Mouse (Mus musculus) heart, embryonic 12.5 days (tissue): Measurements from ENCODE around the gene Dvl1. TPM values are rescaled to one million over a fixed set of nuclear protein-coding genes. Genes with fewer than 3 reads are reported as not detected.

Source experiments
- ATAC-seq: fragments of 200-750 bp; cut with Nextera tagmentation; 2 replicates; pipeline ENCODE4 v1.8.0; 2017; ENCODE audit warnings: moderate TSS enrichment, moderate library complexity; ENCODE audit not compliant: insufficient number of reproducible peaks, low FRiP score
- H3K27ac ChIP-seq: fragments of 300-500 bp; sonication (generic); 2 replicates; pipeline ENCODE4 v1.5.1; 2016; ENCODE audit warnings: mild to moderate bottlenecking, moderate library complexity; ENCODE audit not compliant: poor library complexity, severe bottlenecking
- H3K27me3 ChIP-seq: fragments of 300-500 bp; sonication (generic); replicated peaks from 2 replicates; pipeline ENCODE4 v1.6.1; 2016; ENCODE audit warnings: mild to moderate bottlenecking, moderate library complexity
- H3K36me3 ChIP-seq: fragments of 300-500 bp; sonication (generic); 2 replicates; pipeline ENCODE4 v1.6.1; 2016; ENCODE audit warnings: mild to moderate bottlenecking, moderate library complexity
- H3K4me1 ChIP-seq: fragments of 300-500 bp; sonication (generic); replicated peaks from 2 replicates; pipeline ENCODE4 v1.6.1; 2016; ENCODE audit warnings: mild to moderate bottlenecking
- H3K4me2 ChIP-seq: fragments of 300-500 bp; sonication (generic); 2 replicates; pipeline ENCODE4 v1.6.1; 2016; ENCODE audit warnings: mild to moderate bottlenecking, moderate library complexity
- H3K4me3 ChIP-seq: fragments of 300-500 bp; sonication (generic); 2 replicates; pipeline ENCODE4 v1.5.1; 2016; ENCODE audit warnings: mild to moderate bottlenecking
- H3K9ac ChIP-seq: fragments of 300-500 bp; sonication (generic); 2 replicates; pipeline ENCODE4 v1.6.1; 2016; ENCODE audit warnings: mild to moderate bottlenecking, moderate library complexity
- H3K9me3 ChIP-seq: fragments of 300-500 bp; sonication (generic); replicated peaks from 2 replicates; pipeline ENCODE4 v1.6.1; 2016; ENCODE audit warnings: mild to moderate bottlenecking, moderate library complexity
- WGBS: fragments of 180-500 bp; shearing (Covaris S2); methylation state at CpG from one replicate; pipeline ENCODE4 v1.1.7; 2016; 5-methylcytosine and 5-hydroxymethylcytosine counted together
- polyA plus RNA-seq: library from polyadenylated mRNA; unstranded; fragments of >200 nt; fragmentation: Nextera tagmentation; extraction: Ambion mirVana; gene quantifications from 2 replicates; pipeline ENCODE4 v1.2.1, GENCODE M21; 2016

Gene Dvl1
- polyA plus RNA-seq, 1 experiment from 2014 or later = 9.4 TPM

- no peaks in the 10 kb centered on the region for H3K9me3 ChIP-seq
- peaks cover 42% of the 10 kb centered on the region for H3K36me3 ChIP-seq
- H3K4me1 ChIP-seq = peaks cover 34% of the 10 kb centered on the region
- ATAC-seq = no peak
- H3K9ac ChIP-seq = no peak overlapping the region
- no peaks in the 10 kb centered on the region for H3K27me3 ChIP-seq
- 86% methylated on average over 4 of the region's 4 CpGs for WGBS
- H3K4me3 ChIP-seq = no peak overlapping the region
- no peak overlapping the region for H3K27ac ChIP-seq
- H3K4me2 ChIP-seq = no peak overlapping the region
Observed at GRCm38 (mm10) chr4:155895826-155896225, 48.6 kb downstream of the Dvl1 start.

DNA sequence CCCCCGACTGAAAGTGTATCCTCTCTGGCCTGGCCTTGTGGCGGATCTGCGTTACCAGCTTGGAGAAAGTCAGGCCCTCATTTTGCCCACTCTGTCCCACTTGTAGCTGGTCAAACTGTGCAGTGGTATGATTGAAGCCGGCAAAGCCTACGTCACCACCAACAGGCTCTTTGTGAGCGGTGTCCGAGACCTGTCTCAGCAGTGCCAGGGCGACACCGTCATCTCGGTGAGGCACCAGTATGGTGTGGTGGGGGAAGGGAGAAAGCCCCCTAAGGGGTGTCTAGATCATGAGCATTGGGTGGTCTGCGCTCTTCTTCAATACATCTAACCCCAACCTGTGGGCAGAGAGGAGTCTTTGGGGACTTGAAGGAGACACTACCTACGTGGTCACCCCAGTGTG, 49.3 kb downstream of the Dvl1 start:
- Histone ChIP-seq H3K4me2 (no peak overlapping the region), H3K36me3 (peaks cover 48% of the 10 kb centered on the region), H3K9me3 (no peaks in the 10 kb centered on the region), H3K4me1 (peaks cover 35% of the 10 kb centered on the region), H3K27me3 (no peaks in the 10 kb centered on the region), H3K9ac (no peak overlapping the region), H3K27ac (no peak overlapping the region), H3K4me3 (no peak overlapping the region)
- no peak for ATAC-seq
- 92% methylated on average over 12 of the region's 12 CpGs for WGBS

DNA sequence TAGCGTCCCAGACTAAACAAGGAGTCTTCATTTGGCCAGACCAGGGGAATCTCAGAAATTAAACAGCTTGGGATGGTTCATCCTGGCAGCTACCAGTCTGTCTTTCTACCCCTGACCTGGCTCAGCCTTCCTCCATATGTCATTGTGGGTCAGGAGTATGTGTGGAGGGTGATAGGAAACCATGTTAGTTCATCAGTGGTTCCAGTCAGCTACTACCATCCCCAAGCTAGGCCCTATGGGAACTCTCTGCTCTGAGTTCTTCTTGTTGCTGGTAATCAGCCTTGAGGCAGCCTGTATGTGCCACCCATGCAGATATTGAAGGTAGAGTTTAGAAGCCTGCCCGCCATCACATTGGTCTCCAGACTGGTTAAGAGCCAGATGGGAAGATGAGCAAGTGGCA, 51.1 kb downstream of the Dvl1 start:
- Histone ChIP-seq H3K9me3 (no peaks in the 10 kb centered on the region), H3K36me3 (peaks cover 67% of the 10 kb centered on the region), H3K27me3 (no peaks in the 10 kb centered on the region), H3K27ac (no peak overlapping the region), H3K4me1 (peaks cover 26% of the 10 kb centered on the region), H3K9ac (no peak overlapping the region), H3K4me3 (no peak overlapping the region), H3K4me2 (no peak overlapping the region)
- 87% methylated on average over 2 of the region's 2 CpGs for WGBS
- no peak for ATAC-seq

DNA sequence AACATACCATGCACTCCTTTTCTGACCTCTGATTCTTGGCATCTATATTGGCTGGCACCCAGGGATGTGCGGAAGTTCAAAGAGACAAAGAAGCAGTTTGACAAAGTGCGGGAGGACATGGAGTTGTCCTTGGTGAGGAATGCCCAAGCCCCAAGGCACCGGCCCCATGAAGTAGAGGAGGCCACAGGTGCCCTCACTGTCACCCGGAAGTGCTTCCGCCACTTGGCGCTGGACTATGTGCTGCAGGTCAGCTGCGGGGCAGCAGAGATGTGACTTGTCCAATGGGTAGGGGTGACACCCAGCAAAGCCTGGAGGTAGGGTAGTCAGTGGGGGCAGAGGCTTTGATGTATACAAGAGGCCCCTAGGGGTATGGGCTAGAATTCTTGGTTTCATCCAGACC, 52.2 kb downstream of the Dvl1 start:
- Histone ChIP-seq H3K9ac (no peak overlapping the region), H3K9me3 (no peaks in the 10 kb centered on the region), H3K4me2 (no peak overlapping the region), H3K27me3 (no peaks in the 10 kb centered on the region), H3K36me3 (peaks cover 77% of the 10 kb centered on the region), H3K4me1 (peaks cover 16% of the 10 kb centered on the region), H3K27ac (no peak overlapping the region), H3K4me3 (no peak overlapping the region)
- ATAC-seq = no peak
- WGBS = 93% methylated on average over 7 of the region's 7 CpGs

DNA sequence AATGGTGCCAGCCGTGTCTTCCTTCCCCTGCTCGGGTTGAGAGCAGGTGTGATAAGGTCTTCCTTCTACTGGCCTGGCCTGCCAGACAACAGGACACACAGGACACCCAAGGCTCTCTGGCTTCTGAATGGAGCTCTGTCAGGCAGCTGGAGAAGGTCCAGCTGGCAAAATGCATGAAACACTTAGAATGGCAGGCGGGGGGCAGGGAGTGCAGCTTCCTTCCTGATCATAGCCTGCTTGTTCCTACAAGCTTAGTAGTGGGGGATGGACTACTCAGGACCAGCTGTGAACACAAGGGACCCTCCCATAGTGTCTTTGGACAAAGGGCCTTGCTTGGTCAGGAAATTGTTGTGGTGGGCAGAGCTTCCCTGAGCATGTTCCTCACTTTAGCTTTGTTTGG, 54.0 kb downstream of the Dvl1 start:
- ATAC-seq = peak; percentile 78
- Histone ChIP-seq H3K4me2 (no peak overlapping the region), H3K27me3 (no peaks in the 10 kb centered on the region), H3K36me3 (peaks cover 93% of the 10 kb centered on the region), H3K4me1 (peaks cover 4% of the 10 kb centered on the region), H3K9me3 (no peaks in the 10 kb centered on the region), H3K4me3 (no peak overlapping the region), H3K9ac (no peak overlapping the region; the same call in 1 of the 2 replicates), H3K27ac (no peak overlapping the region)
- 46% methylated on average over 3 of the region's 3 CpGs for WGBS

DNA sequence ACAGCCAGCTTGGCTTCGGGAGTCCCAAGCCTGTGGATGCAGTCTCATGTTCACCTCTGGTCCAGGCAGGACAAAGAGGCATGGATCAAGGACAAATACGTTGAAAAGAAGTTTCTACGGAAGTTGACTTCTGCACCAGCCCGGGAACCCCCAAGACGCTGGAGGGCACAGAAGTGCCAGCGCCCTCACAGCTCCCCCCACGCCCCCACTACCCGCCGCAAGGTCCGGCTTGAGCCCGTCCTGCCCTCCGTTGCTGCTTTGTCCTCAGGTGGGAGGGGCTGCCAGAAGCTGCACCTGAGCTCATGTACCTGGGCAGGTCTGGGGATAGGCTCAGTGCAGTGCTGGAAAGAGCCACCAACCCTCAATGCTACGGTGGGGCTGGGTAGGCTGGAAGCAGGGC, 56.0 kb downstream of the Dvl1 start:
- Histone ChIP-seq H3K27me3 (no peaks in the 10 kb centered on the region), H3K4me3 (no peak overlapping the region), H3K36me3 (peaks cover 86% of the 10 kb centered on the region), H3K4me2 (no peak overlapping the region), H3K9me3 (no peaks in the 10 kb centered on the region), H3K9ac (no peak overlapping the region), H3K4me1 (peaks cover 4% of the 10 kb centered on the region), H3K27ac (no peak overlapping the region)
- 93% methylated on average over 13 of the region's 13 CpGs for WGBS
- ATAC-seq = no peak

GRCm38 (mm10) chr4:155904318-155905102, 57.3 kb downstream of the Dvl1 start:
- H3K4me2 ChIP-seq = no peak overlapping the region
- no peaks in the 10 kb centered on the region for H3K27me3 ChIP-seq
- peaks cover 4% of the 10 kb centered on the region for H3K4me1 ChIP-seq
- 90% methylated on average over 13 of the region's 13 CpGs for WGBS
- H3K4me3 ChIP-seq = no peak overlapping the region
- no peak overlapping the region for H3K27ac ChIP-seq
- no peak overlapping the region for H3K9ac ChIP-seq
- peaks cover 74% of the 10 kb centered on the region for H3K36me3 ChIP-seq
- no peak for ATAC-seq
- H3K9me3 ChIP-seq = no peaks in the 10 kb centered on the region

- peaks cover 4% of the 10 kb centered on the region for H3K4me1 ChIP-seq
- H3K4me2 ChIP-seq = no peak overlapping the region
- no peak overlapping the region for H3K27ac ChIP-seq
- H3K36me3 ChIP-seq = peaks cover 63% of the 10 kb centered on the region
- no peak for ATAC-seq
- H3K27me3 ChIP-seq = no peaks in the 10 kb centered on the region
- H3K9ac ChIP-seq = no peak overlapping the region
- no peak overlapping the region for H3K4me3 ChIP-seq
- WGBS = 84% methylated on average over 13 of the region's 13 CpGs
- H3K9me3 ChIP-seq = no peaks in the 10 kb centered on the region
Observed at GRCm38 (mm10) chr4:155905634-155906033, 58.4 kb downstream of the Dvl1 start.

GRCm38 (mm10) chr4:155906125-155906524, 58.9 kb downstream of the Dvl1 start:
- ATAC-seq = no peak
- peaks cover 59% of the 10 kb centered on the region for H3K36me3 ChIP-seq
- 84% methylated on average over 9 of the region's 9 CpGs for WGBS

GRCm38 (mm10) chr4:155907003-155907402, 59.8 kb downstream of the Dvl1 start:
- Histone ChIP-seq H3K27ac (no peak overlapping the region), H3K36me3 (peaks cover 50% of the 10 kb centered on the region), H3K9ac (0 out of 2 replicates have a peak overlapping the region, but pooled peaks have one; percentile 2), H3K4me1 (no peaks in the 10 kb centered on the region; the same call in 1 of the 2 replicates), H3K4me2 (no peak overlapping the region), H3K9me3 (no peaks in the 10 kb centered on the region), H3K4me3 (no peak overlapping the region), H3K27me3 (no peaks in the 10 kb centered on the region)
- ATAC-seq = no peak
- WGBS = 82% methylated on average over 11 of the region's 11 CpGs

More at GRCm38 (mm10) chr4:155906125-155906524, 58.9 kb downstream of the Dvl1 start:
- H3K4me3 ChIP-seq = no peak overlapping the region
- no peak overlapping the region for H3K9ac ChIP-seq
- no peak overlapping the region for H3K4me2 ChIP-seq
- peaks cover under 1% of the 10 kb centered on the region for H3K4me1 ChIP-seq
- no peaks in the 10 kb centered on the region for H3K27me3 ChIP-seq
- H3K27ac ChIP-seq = no peak overlapping the region
- no peaks in the 10 kb centered on the region for H3K9me3 ChIP-seq

GRCm38 (mm10) chr4:155908281-155908680, 61.1 kb downstream of the Dvl1 start:
- Histone ChIP-seq H3K36me3 (peaks cover 37% of the 10 kb centered on the region), H3K4me3 (no peak overlapping the region), H3K9ac (no peak overlapping the region), H3K27me3 (no peaks in the 10 kb centered on the region), H3K4me2 (no peak overlapping the region), H3K9me3 (no peaks in the 10 kb centered on the region), H3K4me1 (no peaks in the 10 kb centered on the region), H3K27ac (no peak overlapping the region)
- no peak for ATAC-seq
- WGBS = 77% methylated on average over 7 of the region's 7 CpGs

DNA sequence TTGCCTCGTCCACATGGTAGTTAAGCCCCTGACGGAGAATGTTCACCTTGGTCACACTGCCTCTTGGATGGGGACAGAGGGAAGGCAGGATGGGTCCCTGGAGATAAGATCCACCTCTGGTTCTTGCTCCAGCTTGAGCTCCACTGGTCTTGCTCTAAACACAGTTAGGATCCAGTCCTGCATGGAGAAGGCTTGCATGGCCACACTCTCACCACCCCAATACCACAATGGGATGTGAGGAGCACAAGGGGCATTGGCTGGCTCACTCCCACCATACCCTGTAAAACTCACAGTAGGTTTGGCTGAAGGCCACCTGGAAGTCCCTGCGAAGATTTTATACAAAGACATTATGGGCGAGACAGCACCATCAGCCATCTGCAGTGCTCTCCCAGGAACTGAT, 61.5 kb downstream of the Dvl1 start:
- Histone ChIP-seq H3K27me3 (no peaks in the 10 kb centered on the region), H3K4me3 (no peak overlapping the region), H3K27ac (no peak overlapping the region), H3K4me1 (no peaks in the 10 kb centered on the region), H3K36me3 (peaks cover 32% of the 10 kb centered on the region), H3K9me3 (no peaks in the 10 kb centered on the region), H3K9ac (no peak overlapping the region), H3K4me2 (no peak overlapping the region)
- no peak for ATAC-seq
- WGBS = 88% methylated on average over 4 of the region's 4 CpGs
